Comparison of ENCODE assay signal across 9 mouse cellular contexts in the genomic region with DNA sequence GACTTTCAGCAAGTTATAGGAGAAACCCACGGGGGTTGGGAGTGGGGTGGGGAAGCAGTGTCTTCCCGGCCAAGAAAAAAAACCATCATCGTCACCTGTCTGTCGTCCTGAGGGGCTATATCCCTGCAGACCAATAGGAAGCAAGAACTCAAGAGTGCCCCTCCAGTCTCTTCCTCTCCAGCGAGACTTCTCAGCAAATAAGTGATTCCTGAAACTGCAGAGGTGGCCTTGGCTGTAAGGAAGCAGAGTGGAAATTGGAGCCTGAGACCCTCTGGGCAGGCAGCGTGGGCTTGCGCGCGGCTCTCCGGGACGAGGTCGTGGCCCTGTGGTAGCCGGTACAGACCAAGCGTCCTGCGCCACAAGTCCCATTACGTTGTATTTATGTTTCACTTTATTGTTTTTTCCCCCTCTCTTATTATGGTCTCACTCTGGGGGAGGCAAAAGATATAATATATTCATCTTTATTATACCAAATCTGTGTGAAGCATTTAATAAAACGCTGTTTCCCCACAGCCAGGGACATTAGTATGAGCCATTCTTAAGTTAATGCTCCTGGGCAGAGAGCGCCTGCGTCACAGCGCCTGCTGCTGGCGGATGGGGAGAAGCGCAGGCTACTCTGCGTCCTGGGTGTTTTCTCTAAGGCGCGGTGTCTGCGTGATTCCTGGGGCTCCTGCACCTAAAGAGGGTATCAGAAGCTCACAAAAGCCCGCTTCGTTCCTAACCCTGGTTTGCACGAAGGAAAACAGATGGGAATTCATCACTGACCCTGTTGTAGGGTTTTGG. TPM values are rescaled to one million over a fixed set of nuclear protein-coding genes. Genes with fewer than 3 reads are reported as not detected.
A peak's percentile ranks its signal among the peaks of the same experiment; 100 is the strongest.
DNase-seq lines count a peak whose midpoint lies in the region; ATAC-seq and TF ChIP-seq lines count a peak whose summit lies in the region.
"Had no signal": no experiment of that assay in that cellular context is flagged by ENCODE, and none has a peak within 500 bp of the region (broad histone marks: within the 10 kb centered on the region; RNA-seq: fewer than 3 reads in every experiment).

No protein-coding gene starts in this region.

- no peak overlapping the region for H3K4me3 ChIP-seq in kidney, adult 2 months (ENCODE audit: insufficient read depth, low read depth, low read length)
- H3K4me3 ChIP-seq in limb, embryonic 12.5 days (replicated peaks) = no peak overlapping the region
- H3K4me3 ChIP-seq: embryonic facial prominence, embryonic 15.5 days had no signal

- 8% methylated on average over 29 of the region's 29 CpGs for WGBS in kidney, adult 2 months
- WGBS in limb, embryonic 12.5 days = 3% methylated on average over 29 of the region's 29 CpGs

- H3K27me3 ChIP-seq in kidney, adult 2 months (replicated peaks; ENCODE audit: control insufficient read depth, insufficient read depth, low read length) = peaks cover 4% of the 10 kb centered on the region; the same call in 1 of the 2 replicates
- H3K27me3 ChIP-seq in limb, embryonic 12.5 days = peaks cover 90% of the 10 kb centered on the region

- no peaks in the 10 kb centered on the region for H3K36me3 ChIP-seq in kidney, adult 2 months (ENCODE audit: control insufficient read depth, insufficient read depth, low read length)
- H3K36me3 ChIP-seq in limb, embryonic 12.5 days = no peaks in the 10 kb centered on the region
- H3K36me3 ChIP-seq: embryonic facial prominence, embryonic 15.5 days had no signal

- DNase-seq in kidney, adult 2 months = peak; percentile 19
- DNase-seq in kidney, postnatal 14 days = no peak
- DNase-seq in Muller cell, postnatal 12 days (ENCODE audit: inconsistent ontology term) = peak; percentile 44
- DNase-seq in embryo, embryonic 11 days = peak; percentile 68
- peak; percentile 75 for DNase-seq in retina, embryonic 14.5 days (ENCODE audit: low spot score)
- no peak for DNase-seq in frontal cortex, postnatal 25 days (ENCODE audit: low spot score in 2 of 2)
- DNase-seq in spleen, postnatal 36 days (ENCODE audit: low spot score in 2 of 2) = no peak

- no peak for TF ChIP-seq POLR2A in kidney, adult 2 months (IDR thresholded peaks at IDR 0.05; ENCODE audit: low read depth, low read length)

- peak; percentile 83 for TF ChIP-seq CTCF in kidney, adult 2 months (conservative IDR thresholded peaks at IDR 0.05; ENCODE audit: insufficient read depth, insufficient read length, low read depth, low read length)

- ATAC-seq in limb, embryonic 12.5 days (ENCODE audit: insufficient number of reproducible peaks, insufficient read depth, low FRiP score, low TSS enrichment, low read depth) = no peak

- H3K4me1 ChIP-seq in kidney, adult 2 months (ENCODE audit: control insufficient read depth, insufficient read depth, low read length) = no peaks in the 10 kb centered on the region
- H3K4me1 ChIP-seq in limb, embryonic 12.5 days (replicated peaks) = peaks cover 11% of the 10 kb centered on the region

- peak overlapping the region; percentile 6 for H3K4me2 ChIP-seq in limb, embryonic 12.5 days
- H3K4me2 ChIP-seq: embryonic facial prominence, embryonic 15.5 days had no signal

- no peaks in the 10 kb centered on the region for H3K9me3 ChIP-seq in limb, embryonic 12.5 days
- H3K9me3 ChIP-seq: embryonic facial prominence, embryonic 15.5 days had no signal

- H3K27ac ChIP-seq in kidney, adult 2 months (ENCODE audit: insufficient read depth, low read depth, low read length) = no peak overlapping the region
- H3K27ac ChIP-seq in limb, embryonic 12.5 days = no peak overlapping the region
- H3K27ac ChIP-seq: embryonic facial prominence, embryonic 15.5 days had no signal

- no peak overlapping the region for H3K9ac ChIP-seq in limb, embryonic 12.5 days (replicated peaks)
- H3K9ac ChIP-seq: embryonic facial prominence, embryonic 15.5 days had no signal

RNA-seq across cellular contexts. Expression of gene Lbx1, which starts 8.5 kb away (rescaled TPM):
- 0.06 TPM in 1 of 2 replicates, not detected in the other for polyA plus RNA-seq in kidney, adult 2 months (2012; rRNA removed)
- 2.8 and 3.1 TPM in 2 replicates for polyA plus RNA-seq in limb, embryonic 12.5 days (2016; fragmentation: Nextera tagmentation; extraction: Ambion mirVana)

Comparison
In these comparisons a context has a peak if more than half of its experiments do, and no peak if none do; other contexts are left out.
1. DNase-seq: peak in kidney, adult 2 months (single experiment), Muller cell, postnatal 12 days (single experiment), embryo, embryonic 11 days (single experiment) and retina, embryonic 14.5 days (single experiment); none in kidney, postnatal 14 days (single experiment), frontal cortex, postnatal 25 days (0 of 2) and spleen, postnatal 36 days (0 of 2).